Mouse (Mus musculus): ENCODE measurements around the gene Adgrl1. TPM values are rescaled to one million over a fixed set of nuclear protein-coding genes. Genes with fewer than 3 reads are reported as not detected.

The Adgrl1 gene
- polyA plus RNA-seq, 1 experiment from 2014 or later = 23.0 TPM

GRCm38 (mm10) chr8:83876080-83876837 is 23.6 kb upstream of the Adgrl1 start:
- H3K4me3 ChIP-seq (ENCODE audit: low read depth, low read length) = peak overlapping the region; percentile 69
- peak; percentile 64 for DNase-seq (ENCODE audit: low spot score)
- peak overlapping the region; percentile 77 for H3K27ac ChIP-seq (replicated peaks; ENCODE audit: low read depth, low read length)
- H3K9me3 ChIP-seq (ENCODE audit: control insufficient read depth, low read length) = no peaks in the 10 kb centered on the region
- no peaks in the 10 kb centered on the region for H3K36me3 ChIP-seq (ENCODE audit: control insufficient read depth, insufficient read depth, low read length)
- H3K4me2 ChIP-seq (ENCODE audit: low read depth, severe bottlenecking) = peak overlapping the region; percentile 85
- H3K9ac ChIP-seq (ENCODE audit: low read length) = peak overlapping the region; percentile 72
- peaks cover 4% of the 10 kb centered on the region; the same call in 1 of the 2 replicates for H3K27me3 ChIP-seq (ENCODE audit: control insufficient read depth, insufficient read depth, low read length)
- no peak for ATAC-seq (ENCODE audit: insufficient number of reproducible peaks, low FRiP score, low TSS enrichment, low read depth)
- peaks cover 12% of the 10 kb centered on the region; the same call in 1 of the 2 replicates for H3K4me1 ChIP-seq (ENCODE audit: control insufficient read depth, insufficient read depth, low read length)
- under 1% methylated on average over 41 of the region's 41 CpGs for whole genome bisulfite sequencing

- Histone ChIP-seq H3K9ac (ENCODE audit: low read length) (no peak overlapping the region), H3K27me3 (ENCODE audit: control insufficient read depth, insufficient read depth, low read length) (peaks cover 4% of the 10 kb centered on the region; the same call in 1 of the 2 replicates), H3K27ac (replicated peaks; ENCODE audit: low read depth, low read length) (peak overlapping the region; percentile 77), H3K4me2 (ENCODE audit: low read depth, severe bottlenecking) (peak overlapping the region; percentile 85; the same call in 1 of the 2 replicates), H3K4me3 (ENCODE audit: low read depth, low read length) (no peak overlapping the region), H3K4me1 (ENCODE audit: control insufficient read depth, insufficient read depth, low read length) (peaks cover 12% of the 10 kb centered on the region; the same call in 1 of the 2 replicates), H3K36me3 (ENCODE audit: control insufficient read depth, insufficient read depth, low read length) (no peaks in the 10 kb centered on the region), H3K9me3 (ENCODE audit: control insufficient read depth, low read length) (no peaks in the 10 kb centered on the region)
- WGBS = 2% methylated on average over 10 of the region's 10 CpGs
- ATAC-seq (ENCODE audit: insufficient number of reproducible peaks, low FRiP score, low TSS enrichment, low read depth) = no peak
- DNase-seq (ENCODE audit: low spot score) = peak; percentile 48
Measured at GRCm38 (mm10) chr8:83876838-83877223, 23.1 kb upstream of the Adgrl1 start.

GRCm38 (mm10) chr8:83888409-83888808 is 11.5 kb upstream of the Adgrl1 start:
- Histone ChIP-seq H3K27ac (replicated peaks; ENCODE audit: low read depth, low read length) (no peak overlapping the region), H3K4me2 (ENCODE audit: low read depth, severe bottlenecking) (no peak overlapping the region), H3K9me3 (ENCODE audit: control insufficient read depth, low read length) (no peaks in the 10 kb centered on the region), H3K36me3 (ENCODE audit: control insufficient read depth, insufficient read depth, low read length) (no peaks in the 10 kb centered on the region), H3K27me3 (ENCODE audit: control insufficient read depth, insufficient read depth, low read length) (no peaks in the 10 kb centered on the region), H3K9ac (ENCODE audit: low read length) (no peak overlapping the region), H3K4me3 (ENCODE audit: low read depth, low read length) (no peak overlapping the region), H3K4me1 (ENCODE audit: control insufficient read depth, insufficient read depth, low read length) (no peaks in the 10 kb centered on the region)
- 73% methylated on average over 2 of the region's 2 CpGs for WGBS
- DNase-seq (ENCODE audit: low spot score) = no peak
- no peak for ATAC-seq (ENCODE audit: insufficient number of reproducible peaks, low FRiP score, low TSS enrichment, low read depth)

GRCm38 (mm10) chr8:83892061-83892460 is 7.8 kb upstream of the Adgrl1 start:
- DNase-seq (ENCODE audit: low spot score) = no peak
- Histone ChIP-seq H3K9ac (ENCODE audit: low read length) (no peak overlapping the region), H3K36me3 (ENCODE audit: control insufficient read depth, insufficient read depth, low read length) (no peaks in the 10 kb centered on the region), H3K4me3 (ENCODE audit: low read depth, low read length) (no peak overlapping the region), H3K9me3 (ENCODE audit: control insufficient read depth, low read length) (no peaks in the 10 kb centered on the region), H3K27ac (replicated peaks; ENCODE audit: low read depth, low read length) (no peak overlapping the region), H3K27me3 (ENCODE audit: control insufficient read depth, insufficient read depth, low read length) (0 out of 2 replicates have a peak, but pooled peaks cover 3% of the 10 kb centered on the region), H3K4me1 (ENCODE audit: control insufficient read depth, insufficient read depth, low read length) (0 out of 2 replicates have a peak, but pooled peaks cover 2% of the 10 kb centered on the region), H3K4me2 (ENCODE audit: low read depth, severe bottlenecking) (no peak overlapping the region)
- no peak for ATAC-seq (ENCODE audit: insufficient number of reproducible peaks, low FRiP score, low TSS enrichment, low read depth)
- WGBS = 66% methylated on average over 4 of the region's 4 CpGs

- no peak overlapping the region for H3K4me3 ChIP-seq (ENCODE audit: low read depth, low read length)
- no peak overlapping the region for H3K27ac ChIP-seq (replicated peaks; ENCODE audit: low read depth, low read length)
- no peak overlapping the region for H3K9ac ChIP-seq (ENCODE audit: low read length)
- 0 out of 2 replicates have a peak, but pooled peaks cover 8% of the 10 kb centered on the region for H3K4me1 ChIP-seq (ENCODE audit: control insufficient read depth, insufficient read depth, low read length)
- no peaks in the 10 kb centered on the region for H3K36me3 ChIP-seq (ENCODE audit: control insufficient read depth, insufficient read depth, low read length)
- DNase-seq (ENCODE audit: low spot score) = peak; percentile 86
- no peak overlapping the region for H3K4me2 ChIP-seq (ENCODE audit: low read depth, severe bottlenecking)
- H3K9me3 ChIP-seq (ENCODE audit: control insufficient read depth, low read length) = no peaks in the 10 kb centered on the region
- H3K27me3 ChIP-seq (ENCODE audit: control insufficient read depth, insufficient read depth, low read length) = 0 out of 2 replicates have a peak, but pooled peaks cover 3% of the 10 kb centered on the region
- no peak for ATAC-seq (ENCODE audit: insufficient number of reproducible peaks, low FRiP score, low TSS enrichment, low read depth)
- 2% methylated on average over 5 of the region's 5 CpGs for WGBS
Measured at GRCm38 (mm10) chr8:83893915-83894314, 6.0 kb upstream of the Adgrl1 start.

- Histone ChIP-seq H3K4me3 (ENCODE audit: low read depth, low read length) (no peak overlapping the region), H3K27me3 (ENCODE audit: control insufficient read depth, insufficient read depth, low read length) (0 out of 2 replicates have a peak, but pooled peaks cover 3% of the 10 kb centered on the region), H3K9ac (ENCODE audit: low read length) (no peak overlapping the region), H3K9me3 (ENCODE audit: control insufficient read depth, low read length) (no peaks in the 10 kb centered on the region), H3K27ac (replicated peaks; ENCODE audit: low read depth, low read length) (no peak overlapping the region), H3K4me2 (ENCODE audit: low read depth, severe bottlenecking) (peak overlapping the region; percentile 2; the same call in 1 of the 2 replicates), H3K36me3 (ENCODE audit: control insufficient read depth, insufficient read depth, low read length) (no peaks in the 10 kb centered on the region), H3K4me1 (ENCODE audit: control insufficient read depth, insufficient read depth, low read length) (0 out of 2 replicates have a peak, but pooled peaks cover 8% of the 10 kb centered on the region)
- DNase-seq (ENCODE audit: low spot score) (peak; percentile 36), ATAC-seq (ENCODE audit: insufficient number of reproducible peaks, low FRiP score, low TSS enrichment, low read depth) (no peak)
- WGBS = 5% methylated on average over 5 of the region's 5 CpGs
Measured at GRCm38 (mm10) chr8:83895894-83896293, 4.0 kb upstream of the Adgrl1 start.

- 0 out of 2 replicates have a peak, but pooled peaks cover 3% of the 10 kb centered on the region for H3K27me3 ChIP-seq (ENCODE audit: control insufficient read depth, insufficient read depth, low read length)
- no peak overlapping the region for H3K27ac ChIP-seq (replicated peaks; ENCODE audit: low read depth, low read length)
- no peak overlapping the region for H3K4me2 ChIP-seq (ENCODE audit: low read depth, severe bottlenecking)
- ATAC-seq (ENCODE audit: insufficient number of reproducible peaks, low FRiP score, low TSS enrichment, low read depth) (no peak), DNase-seq (ENCODE audit: low spot score) (no peak)
- peaks cover 9% of the 10 kb centered on the region; the same call in 1 of the 2 replicates for H3K4me1 ChIP-seq (ENCODE audit: control insufficient read depth, insufficient read depth, low read length)
- WGBS = 81% methylated on average over 7 of the region's 7 CpGs
- no peak overlapping the region for H3K9ac ChIP-seq (ENCODE audit: low read length)
- no peak overlapping the region for H3K4me3 ChIP-seq (ENCODE audit: low read depth, low read length)
- no peaks in the 10 kb centered on the region for H3K36me3 ChIP-seq (ENCODE audit: control insufficient read depth, insufficient read depth, low read length)
- no peaks in the 10 kb centered on the region for H3K9me3 ChIP-seq (ENCODE audit: control insufficient read depth, low read length)
Measured at GRCm38 (mm10) chr8:83896461-83896860, 3.4 kb upstream of the Adgrl1 start.

GRCm38 (mm10) chr8:83897211-83897610 is 2.7 kb upstream of the Adgrl1 start:
- H3K27ac ChIP-seq (replicated peaks; ENCODE audit: low read depth, low read length) = no peak overlapping the region
- WGBS = 4% methylated on average over 26 of the region's 26 CpGs
- no peaks in the 10 kb centered on the region for H3K9me3 ChIP-seq (ENCODE audit: control insufficient read depth, low read length)
- peak overlapping the region; percentile 12; the same call in 1 of the 2 replicates for H3K4me3 ChIP-seq (ENCODE audit: low read depth, low read length)
- H3K27me3 ChIP-seq (ENCODE audit: control insufficient read depth, insufficient read depth, low read length) = 0 out of 2 replicates have a peak, but pooled peaks cover 3% of the 10 kb centered on the region
- DNase-seq (ENCODE audit: low spot score) (peak; percentile 85), ATAC-seq (ENCODE audit: insufficient number of reproducible peaks, low FRiP score, low TSS enrichment, low read depth) (no peak)
- peak overlapping the region; percentile 5; the same call in 1 of the 2 replicates for H3K9ac ChIP-seq (ENCODE audit: low read length)
- peak overlapping the region; percentile 56 for H3K4me2 ChIP-seq (ENCODE audit: low read depth, severe bottlenecking)
- H3K36me3 ChIP-seq (ENCODE audit: control insufficient read depth, insufficient read depth, low read length) = no peaks in the 10 kb centered on the region
- peaks cover 16% of the 10 kb centered on the region for H3K4me1 ChIP-seq (ENCODE audit: control insufficient read depth, insufficient read depth, low read length)
